Mouse (Mus musculus): ENCODE data around the gene Tgfbr2. TPM values are rescaled to one million over a fixed set of nuclear protein-coding genes. Genes with fewer than 3 reads are reported as not detected.

The Tgfbr2 gene
- polyA plus RNA-seq (2015; fragmentation: Nextera tagmentation; extraction: Ambion mirVana): 31.0 and 31.2 TPM in 2 replicates

DNA sequence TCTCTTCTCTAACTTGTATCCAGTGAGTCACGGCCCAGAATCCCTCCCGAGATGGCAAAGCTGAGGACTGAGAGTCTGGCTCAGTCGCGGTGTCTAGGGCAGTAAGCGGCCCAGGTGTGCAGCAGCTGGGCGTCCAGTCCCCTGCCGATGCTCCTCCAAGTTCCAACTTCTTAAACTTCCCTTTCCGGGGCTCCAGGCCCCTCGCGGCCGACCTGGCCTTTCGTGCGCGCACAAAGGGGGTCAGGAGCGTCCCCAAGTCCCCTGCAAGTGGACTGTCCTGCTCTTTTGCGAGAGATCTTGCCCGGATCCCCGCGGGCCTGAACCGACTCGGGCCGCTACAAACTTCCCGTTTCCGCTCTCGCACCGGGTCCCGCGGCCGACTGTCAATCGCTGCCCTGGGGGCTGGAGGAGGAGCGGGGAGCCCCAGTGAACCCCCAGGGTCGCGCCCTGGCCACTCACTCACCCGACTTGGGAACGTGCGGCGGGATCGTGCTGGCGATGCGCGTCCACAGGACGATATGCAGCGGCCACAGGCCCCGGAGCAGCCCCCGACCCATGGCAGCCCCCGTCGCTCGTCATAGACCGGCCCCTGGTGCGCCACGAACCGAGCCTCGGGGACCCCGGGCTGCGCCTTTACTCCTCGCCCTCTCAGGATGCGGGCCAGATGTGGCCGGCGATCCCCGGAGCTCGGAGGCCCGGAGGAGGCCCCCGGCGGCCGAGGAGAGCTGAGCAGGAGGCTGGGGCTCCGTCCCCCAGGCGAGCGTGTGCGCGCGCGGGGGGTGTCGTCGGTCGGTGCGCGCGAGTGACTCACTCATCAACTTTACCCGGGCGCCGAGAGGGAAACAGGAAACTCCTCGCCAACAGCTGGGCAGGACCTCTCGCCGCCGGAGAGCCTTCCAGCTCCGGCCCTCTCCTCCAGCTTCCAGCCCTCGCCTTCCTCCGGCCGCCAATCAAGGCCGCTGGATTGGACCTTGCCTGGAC, at the start of gene Tgfbr2:
TSS of gene Tgfbr2 (minus strand) at position 880 of the 981 bp plus-strand sequence.
- no peak for TF ChIP-seq CTCF (IDR thresholded peaks at IDR 0.05; ENCODE audit: low read depth)
- Histone ChIP-seq H3K4me3 (replicated peaks; ENCODE audit: low read depth, low read length) (peak within 1 kb of the TSS; percentile 91), H3K9ac (ENCODE audit: low read depth, low read length) (peak within 1 kb of the TSS; percentile 99), H3K9me3 (replicated peaks; ENCODE audit: low read length) (no peaks in the 10 kb centered on the region), H3K36me3 (ENCODE audit: insufficient read depth, low read length) (no peaks in the 10 kb centered on the region), H3K27ac (peak within 1 kb of the TSS; percentile 99), H3K4me1 (replicated peaks; ENCODE audit: insufficient read depth, low read length) (peaks cover 19% of the 10 kb centered on the region), H3K27me3 (ENCODE audit: insufficient read depth, low read length) (no peaks in the 10 kb centered on the region), H3K4me2 (ENCODE audit: low read length) (peak within 1 kb of the TSS; percentile 72)
- ATAC-seq (replicated peaks; ENCODE audit: low FRiP score, low read depth) (peak; percentile 84), DNase-seq (ENCODE audit: low spot score) (peak; percentile 95)
- WGBS: under 1% methylated on average over 81 of the region's 90 CpGs

DNA sequence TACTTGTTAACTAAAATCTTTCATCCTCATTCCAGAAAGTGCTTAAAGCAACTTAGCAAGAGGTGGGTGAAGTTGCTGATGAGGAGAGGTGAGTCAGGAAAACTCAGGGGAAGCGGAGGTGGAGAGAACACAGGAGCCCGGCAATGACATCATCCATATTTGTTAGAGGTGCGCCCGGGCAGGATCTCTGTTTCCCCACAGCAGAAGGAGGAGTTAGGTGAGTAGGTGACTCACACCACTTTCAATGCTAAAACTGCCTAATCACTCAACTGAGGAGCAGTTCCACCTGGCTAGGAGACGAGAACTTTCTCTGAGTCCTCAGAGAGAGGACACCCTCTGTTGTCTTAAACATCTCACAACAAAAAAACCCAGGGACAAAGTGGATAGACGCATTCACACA, 48.2 kb upstream of the Tgfbr2 start:
- no peak for TF ChIP-seq CTCF (IDR thresholded peaks at IDR 0.05; ENCODE audit: low read depth)
- ATAC-seq (replicated peaks; ENCODE audit: low FRiP score, low read depth) (no peak), DNase-seq (ENCODE audit: low spot score) (peak; percentile 40)
- no peak overlapping the region for H3K27ac ChIP-seq
- no peak overlapping the region for H3K4me2 ChIP-seq (ENCODE audit: low read length)
- 63% methylated on average over 6 of the region's 6 CpGs for WGBS
- H3K36me3 ChIP-seq (ENCODE audit: insufficient read depth, low read length): no peaks in the 10 kb centered on the region
- no peaks in the 10 kb centered on the region for H3K27me3 ChIP-seq (ENCODE audit: insufficient read depth, low read length)
- H3K4me1 ChIP-seq (replicated peaks; ENCODE audit: insufficient read depth, low read length): peaks cover 11% of the 10 kb centered on the region; the same call in 1 of the 2 replicates
- H3K9me3 ChIP-seq (replicated peaks; ENCODE audit: low read length): no peaks in the 10 kb centered on the region
- no peak overlapping the region for H3K9ac ChIP-seq (ENCODE audit: low read depth, low read length)
- H3K4me3 ChIP-seq (replicated peaks; ENCODE audit: low read depth, low read length): no peak overlapping the region

GRCm38 (mm10) chr9:116222643-116223042, 47.5 kb upstream of the Tgfbr2 start:
- Histone ChIP-seq H3K36me3 (ENCODE audit: insufficient read depth, low read length) (no peaks in the 10 kb centered on the region), H3K4me3 (replicated peaks; ENCODE audit: low read depth, low read length) (no peak overlapping the region), H3K27me3 (ENCODE audit: insufficient read depth, low read length) (no peaks in the 10 kb centered on the region), H3K4me2 (ENCODE audit: low read length) (no peak overlapping the region), H3K9ac (ENCODE audit: low read depth, low read length) (no peak overlapping the region), H3K9me3 (replicated peaks; ENCODE audit: low read length) (no peaks in the 10 kb centered on the region), H3K4me1 (replicated peaks; ENCODE audit: insufficient read depth, low read length) (peaks cover 11% of the 10 kb centered on the region; the same call in 1 of the 2 replicates), H3K27ac (0 out of 2 replicates have a peak overlapping the region, but pooled peaks have one; percentile 42)
- DNase-seq (ENCODE audit: low spot score) (no peak), ATAC-seq (replicated peaks; ENCODE audit: low FRiP score, low read depth) (peak; percentile 46; the same call in 1 of the 2 replicates)
- no peak for TF ChIP-seq CTCF (IDR thresholded peaks at IDR 0.05; ENCODE audit: low read depth)
- 81% methylated on average over 5 of the region's 5 CpGs for WGBS

GRCm38 (mm10) chr9:116222000-116222399, 46.8 kb upstream of the Tgfbr2 start:
- Histone ChIP-seq H3K27me3 (ENCODE audit: insufficient read depth, low read length) (no peaks in the 10 kb centered on the region), H3K36me3 (ENCODE audit: insufficient read depth, low read length) (no peaks in the 10 kb centered on the region), H3K9me3 (replicated peaks; ENCODE audit: low read length) (no peaks in the 10 kb centered on the region), H3K4me3 (replicated peaks; ENCODE audit: low read depth, low read length) (no peak overlapping the region), H3K9ac (ENCODE audit: low read depth, low read length) (no peak overlapping the region), H3K27ac (peak overlapping the region; percentile 66), H3K4me1 (replicated peaks; ENCODE audit: insufficient read depth, low read length) (peaks cover 11% of the 10 kb centered on the region; the same call in 1 of the 2 replicates), H3K4me2 (ENCODE audit: low read length) (no peak overlapping the region)
- ATAC-seq (replicated peaks; ENCODE audit: low FRiP score, low read depth) (peak; percentile 87), DNase-seq (ENCODE audit: low spot score) (peak; percentile 47)
- 34% methylated on average over 11 of the region's 11 CpGs for WGBS
- TF ChIP-seq CTCF (IDR thresholded peaks at IDR 0.05; ENCODE audit: low read depth): no peak

- no peaks in the 10 kb centered on the region for H3K9me3 ChIP-seq (replicated peaks; ENCODE audit: low read length)
- no peak for ATAC-seq (replicated peaks; ENCODE audit: low FRiP score, low read depth)
- no peak for DNase-seq (ENCODE audit: low spot score)
- no peaks in the 10 kb centered on the region for H3K36me3 ChIP-seq (ENCODE audit: insufficient read depth, low read length)
- no peak overlapping the region for H3K4me2 ChIP-seq (ENCODE audit: low read length)
- H3K27me3 ChIP-seq (ENCODE audit: insufficient read depth, low read length): no peaks in the 10 kb centered on the region
- no peak overlapping the region for H3K9ac ChIP-seq (ENCODE audit: low read depth, low read length)
- H3K4me1 ChIP-seq (replicated peaks; ENCODE audit: insufficient read depth, low read length): peaks cover 11% of the 10 kb centered on the region; the same call in 1 of the 2 replicates
- no peak overlapping the region for H3K4me3 ChIP-seq (replicated peaks; ENCODE audit: low read depth, low read length)
- no peak for TF ChIP-seq CTCF (IDR thresholded peaks at IDR 0.05; ENCODE audit: low read depth)
- WGBS: 77% methylated on average over 6 of the region's 6 CpGs
- H3K27ac ChIP-seq: peak overlapping the region; percentile 66
These were observed 46.4 kb upstream of the Tgfbr2 start for GRCm38 (mm10) chr9:116221565-116221964.

DNA sequence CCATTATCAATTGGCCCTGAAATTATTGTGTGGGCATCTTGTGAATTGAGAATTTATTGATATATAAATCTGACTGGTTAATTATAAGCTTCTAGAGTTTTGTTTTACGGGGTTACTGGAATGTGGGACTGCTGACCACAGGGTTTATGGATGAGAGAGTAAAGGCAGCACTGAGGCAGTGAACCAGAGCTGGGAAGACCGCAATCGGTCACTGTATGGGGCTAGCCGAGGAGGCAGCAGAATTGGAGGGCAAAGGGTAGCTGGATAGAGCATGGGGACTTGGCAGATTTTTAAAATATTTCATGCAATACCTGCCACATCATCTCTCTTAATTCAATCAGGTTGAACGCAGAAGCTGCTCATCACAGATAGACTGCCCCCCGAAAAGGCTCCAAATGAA, 45.5 kb upstream of the Tgfbr2 start:
- no peak for ATAC-seq (replicated peaks; ENCODE audit: low FRiP score, low read depth)
- no peak overlapping the region for H3K9ac ChIP-seq (ENCODE audit: low read depth, low read length)
- no peaks in the 10 kb centered on the region for H3K9me3 ChIP-seq (replicated peaks; ENCODE audit: low read length)
- H3K4me3 ChIP-seq (replicated peaks; ENCODE audit: low read depth, low read length): no peak overlapping the region
- WGBS: 63% methylated on average over 6 of the region's 6 CpGs
- no peak for TF ChIP-seq CTCF (IDR thresholded peaks at IDR 0.05; ENCODE audit: low read depth)
- no peaks in the 10 kb centered on the region for H3K27me3 ChIP-seq (ENCODE audit: insufficient read depth, low read length)
- no peak overlapping the region for H3K27ac ChIP-seq
- H3K4me1 ChIP-seq (replicated peaks; ENCODE audit: insufficient read depth, low read length): peaks cover 11% of the 10 kb centered on the region; the same call in 1 of the 2 replicates
- H3K4me2 ChIP-seq (ENCODE audit: low read length): no peak overlapping the region
- H3K36me3 ChIP-seq (ENCODE audit: insufficient read depth, low read length): no peaks in the 10 kb centered on the region
- no peak for DNase-seq (ENCODE audit: low spot score)

Data from kidney, postnatal 0 days (tissue).